Mouse (Mus musculus): Measurements from ENCODE around the gene Pigq. TPM values are rescaled to one million over a fixed set of nuclear protein-coding genes. Genes with fewer than 3 reads are reported as not detected.
A peak's percentile ranks its signal among the peaks of the same experiment; 100 is the strongest.

Gene Pigq
- polyA plus RNA-seq, 1 experiment = 24.4 TPM

- TF ChIP-seq POLR2A (IDR thresholded peaks at IDR 0.05; ENCODE audit: control insufficient read depth, low read depth, low read length) (no peak), CTCF (IDR thresholded peaks at IDR 0.05; ENCODE audit: control insufficient read depth, insufficient read depth, insufficient replicate concordance, low read depth, low read length) (no peak)
- Histone ChIP-seq H3K27ac (ENCODE audit: control insufficient read depth, insufficient read depth, low read depth, low read length) (no peak overlapping the region), H3K4me1 (ENCODE audit: control insufficient read depth, insufficient read depth, low read length) (no peaks in the 10 kb centered on the region; the same call in 1 of the 2 replicates), H3K27me3 (ENCODE audit: control insufficient read depth, insufficient read depth, low read length) (no peaks in the 10 kb centered on the region), H3K36me3 (ENCODE audit: control insufficient read depth, insufficient read depth, low read length) (no peaks in the 10 kb centered on the region; the same call in 1 of the 2 replicates), H3K4me3 (ENCODE audit: control insufficient read depth, low read depth, low read length) (no peak overlapping the region)
Measured at GRCm38 (mm10) chr17:25881691-25882090, 63.0 kb downstream of the Pigq start.

- Histone ChIP-seq H3K36me3 (ENCODE audit: control insufficient read depth, insufficient read depth, low read length) (no peaks in the 10 kb centered on the region; the same call in 1 of the 2 replicates), H3K27me3 (ENCODE audit: control insufficient read depth, insufficient read depth, low read length) (no peaks in the 10 kb centered on the region), H3K4me3 (ENCODE audit: control insufficient read depth, low read depth, low read length) (no peak overlapping the region), H3K4me1 (ENCODE audit: control insufficient read depth, insufficient read depth, low read length) (no peaks in the 10 kb centered on the region; the same call in 1 of the 2 replicates), H3K27ac (ENCODE audit: control insufficient read depth, insufficient read depth, low read depth, low read length) (no peak overlapping the region)
- TF ChIP-seq CTCF (IDR thresholded peaks at IDR 0.05; ENCODE audit: control insufficient read depth, insufficient read depth, insufficient replicate concordance, low read depth, low read length) (no peak), POLR2A (IDR thresholded peaks at IDR 0.05; ENCODE audit: control insufficient read depth, low read depth, low read length) (no peak)
Measured at GRCm38 (mm10) chr17:25880913-25881641, 63.7 kb downstream of the Pigq start.

GRCm38 (mm10) chr17:25880196-25880910 is 64.4 kb downstream of the Pigq start, which contains the start of gene Wfikkn1:
Wfikkn1 (minus strand) TSS chr17:25880858.
- Histone ChIP-seq H3K27ac (ENCODE audit: control insufficient read depth, insufficient read depth, low read depth, low read length) (no peak within 1 kb of the TSS), H3K4me1 (ENCODE audit: control insufficient read depth, insufficient read depth, low read length) (peaks cover 2% of the 10 kb centered on the region), H3K36me3 (ENCODE audit: control insufficient read depth, insufficient read depth, low read length) (no peaks in the 10 kb centered on the region; the same call in 1 of the 2 replicates), H3K4me3 (ENCODE audit: control insufficient read depth, low read depth, low read length) (no peak within 1 kb of the TSS), H3K27me3 (ENCODE audit: control insufficient read depth, insufficient read depth, low read length) (no peaks in the 10 kb centered on the region)
- TF ChIP-seq CTCF (IDR thresholded peaks at IDR 0.05; ENCODE audit: control insufficient read depth, insufficient read depth, insufficient replicate concordance, low read depth, low read length) (no peak), POLR2A (IDR thresholded peaks at IDR 0.05; ENCODE audit: control insufficient read depth, low read depth, low read length) (no peak)

GRCm38 (mm10) chr17:25879750-25880149 is 65.0 kb downstream of the Pigq start:
- H3K27me3 ChIP-seq (ENCODE audit: control insufficient read depth, insufficient read depth, low read length) = no peaks in the 10 kb centered on the region
- H3K36me3 ChIP-seq (ENCODE audit: control insufficient read depth, insufficient read depth, low read length) = no peaks in the 10 kb centered on the region; the same call in 1 of the 2 replicates
- no peak overlapping the region for H3K27ac ChIP-seq (ENCODE audit: control insufficient read depth, insufficient read depth, low read depth, low read length)
- no peak overlapping the region for H3K4me3 ChIP-seq (ENCODE audit: control insufficient read depth, low read depth, low read length)
- peaks cover 8% of the 10 kb centered on the region for H3K4me1 ChIP-seq (ENCODE audit: control insufficient read depth, insufficient read depth, low read length)
- no peak for TF ChIP-seq POLR2A (IDR thresholded peaks at IDR 0.05; ENCODE audit: control insufficient read depth, low read depth, low read length)
- TF ChIP-seq CTCF (IDR thresholded peaks at IDR 0.05; ENCODE audit: control insufficient read depth, insufficient read depth, insufficient replicate concordance, low read depth, low read length) = no peak

GRCm38 (mm10) chr17:25879261-25879660 is 65.5 kb downstream of the Pigq start:
- Histone ChIP-seq H3K27ac (ENCODE audit: control insufficient read depth, insufficient read depth, low read depth, low read length) (no peak overlapping the region), H3K4me1 (ENCODE audit: control insufficient read depth, insufficient read depth, low read length) (peaks cover 13% of the 10 kb centered on the region), H3K36me3 (ENCODE audit: control insufficient read depth, insufficient read depth, low read length) (no peaks in the 10 kb centered on the region; the same call in 1 of the 2 replicates), H3K4me3 (ENCODE audit: control insufficient read depth, low read depth, low read length) (no peak overlapping the region), H3K27me3 (ENCODE audit: control insufficient read depth, insufficient read depth, low read length) (no peaks in the 10 kb centered on the region)
- TF ChIP-seq POLR2A (IDR thresholded peaks at IDR 0.05; ENCODE audit: control insufficient read depth, low read depth, low read length) (no peak), CTCF (IDR thresholded peaks at IDR 0.05; ENCODE audit: control insufficient read depth, insufficient read depth, insufficient replicate concordance, low read depth, low read length) (peak; percentile 24; the same call in 1 of the 2 replicates)

GRCm38 (mm10) chr17:25878611-25879180 is 66.0 kb downstream of the Pigq start:
- no peak overlapping the region for H3K27ac ChIP-seq (ENCODE audit: control insufficient read depth, insufficient read depth, low read depth, low read length)
- no peaks in the 10 kb centered on the region for H3K27me3 ChIP-seq (ENCODE audit: control insufficient read depth, insufficient read depth, low read length)
- no peak overlapping the region for H3K4me3 ChIP-seq (ENCODE audit: control insufficient read depth, low read depth, low read length)
- no peaks in the 10 kb centered on the region; the same call in 1 of the 2 replicates for H3K36me3 ChIP-seq (ENCODE audit: control insufficient read depth, insufficient read depth, low read length)
- peaks cover 15% of the 10 kb centered on the region for H3K4me1 ChIP-seq (ENCODE audit: control insufficient read depth, insufficient read depth, low read length)
- TF ChIP-seq CTCF (IDR thresholded peaks at IDR 0.05; ENCODE audit: control insufficient read depth, insufficient read depth, insufficient replicate concordance, low read depth, low read length) = no peak
- no peak for TF ChIP-seq POLR2A (IDR thresholded peaks at IDR 0.05; ENCODE audit: control insufficient read depth, low read depth, low read length)
